Mouse (Mus musculus) limb, embryonic 10.5 days (tissue): ENCODE measurements around the gene 4922502D21Rik. TPM values are rescaled to one million over a fixed set of nuclear protein-coding genes. Genes with fewer than 3 reads are reported as not detected.

Experiments
- DNase-seq: peaks from one replicate; pipeline ENCODE4 v3.0.0-alpha.2; 2017; ENCODE audit warnings: low spot score
- H3K27ac ChIP-seq: fragments of 300-500 bp; sonication (generic); 2 replicates; pipeline ENCODE4 v1.5.1; 2016; ENCODE audit warnings: mild to moderate bottlenecking
- H3K27me3 ChIP-seq: fragments of 300-500 bp; sonication (generic); 2 replicates; pipeline ENCODE4 v1.6.1; 2016; ENCODE audit warnings: low read depth, mild to moderate bottlenecking; ENCODE audit not compliant: poor library complexity, severe bottlenecking
- H3K36me3 ChIP-seq: fragments of 300-500 bp; sonication (generic); 2 replicates; pipeline ENCODE4 v1.6.1; 2016; ENCODE audit warnings: mild to moderate bottlenecking, moderate library complexity
- H3K4me1 ChIP-seq: fragments of 300-500 bp; sonication (generic); 2 replicates; pipeline ENCODE4 v1.6.1; 2016
- H3K4me3 ChIP-seq: fragments of 300-500 bp; sonication (generic); 2 replicates; pipeline ENCODE4 v1.5.1; 2016; ENCODE audit warnings: mild to moderate bottlenecking, moderate library complexity
- H3K9me3 ChIP-seq: fragments of 300-500 bp; sonication (generic); replicated peaks from 2 replicates; pipeline ENCODE4 v1.6.1; 2016; ENCODE audit warnings: mild to moderate bottlenecking
- WGBS: fragments of 180-500 bp; shearing (Covaris S2); methylation state at CpG from one replicate; pipeline ENCODE4 v1.1.7; 2016; 5-methylcytosine and 5-hydroxymethylcytosine counted together
- polyA plus RNA-seq: library from polyadenylated mRNA; unstranded; fragments of >200 nt; fragmentation: Nextera tagmentation; extraction: Ambion mirVana; gene quantifications from 2 replicates; pipeline ENCODE4 v1.2.1, GENCODE M21; 2016

Gene 4922502D21Rik
- polyA plus RNA-seq, 1 experiment from 2014 or later, result not detected

- WGBS, result 81% methylated on average over 1 of the region's 1 CpGs
- no peak overlapping the region for H3K4me3 ChIP-seq
- no peaks in the 10 kb centered on the region for H3K4me1 ChIP-seq
- no peaks in the 10 kb centered on the region for H3K36me3 ChIP-seq
- DNase-seq, result no peak
- no peak overlapping the region for H3K27ac ChIP-seq
- H3K27me3 ChIP-seq, result no peaks in the 10 kb centered on the region
- no peaks in the 10 kb centered on the region for H3K9me3 ChIP-seq
Measured at GRCm38 (mm10) chr6:129337751-129338150, 6.2 kb upstream of the 4922502D21Rik start.

DNA sequence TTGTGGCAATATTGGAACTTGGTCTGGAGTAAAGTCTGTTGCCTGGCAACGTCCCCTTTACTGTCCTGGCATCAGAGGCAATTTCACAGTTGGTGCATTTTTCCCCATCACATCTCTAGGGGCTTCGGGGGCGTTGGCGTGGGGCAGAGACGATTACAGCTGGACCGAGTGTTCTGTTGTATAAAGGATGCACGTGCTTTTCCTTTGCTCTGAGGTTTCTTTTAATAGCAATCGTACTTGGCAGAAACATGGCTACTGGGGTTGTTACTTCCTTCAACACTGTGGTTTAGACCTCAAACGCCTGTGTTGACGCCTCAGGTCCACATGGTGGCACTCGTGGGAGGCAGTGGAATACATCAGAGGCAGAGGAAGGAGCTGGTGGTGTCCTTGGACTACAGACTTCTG lies 2.1 kb upstream of the 4922502D21Rik start:
- 41% methylated on average over 11 of the region's 11 CpGs for WGBS

DNA sequence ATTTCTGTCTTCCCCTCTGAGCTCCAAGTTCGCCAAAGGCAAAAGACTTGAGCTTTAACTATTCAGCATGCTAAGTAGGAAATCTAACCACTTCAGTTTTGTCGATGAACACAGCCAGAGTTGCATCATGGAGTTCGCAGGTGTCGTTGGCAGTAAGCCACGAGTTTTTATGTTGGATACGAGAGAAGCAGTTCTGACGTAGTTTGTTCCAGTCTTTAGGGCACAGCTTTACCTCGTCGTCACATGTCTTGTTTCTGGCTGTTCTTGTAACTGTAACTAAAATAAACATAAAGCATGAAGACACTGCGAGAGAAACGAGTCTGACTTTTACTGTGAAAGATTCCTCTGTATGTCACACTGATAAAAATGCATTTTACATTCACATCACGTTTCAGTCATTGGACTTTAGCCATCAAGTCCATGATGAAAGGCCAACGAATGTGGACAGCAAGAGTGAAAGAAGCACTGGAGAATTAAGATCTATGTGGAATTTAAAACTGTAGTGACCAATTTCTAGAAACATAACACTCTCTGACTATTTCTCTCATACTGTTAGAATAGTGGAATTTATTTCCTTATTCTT lies 4.9 kb downstream of the 4922502D21Rik start:
- 89% methylated on average over 13 of the region's 13 CpGs for WGBS
- no peak for DNase-seq
- no peaks in the 10 kb centered on the region for H3K36me3 ChIP-seq
- no peaks in the 10 kb centered on the region for H3K27me3 ChIP-seq
- H3K9me3 ChIP-seq, result no peaks in the 10 kb centered on the region
- H3K4me3 ChIP-seq, result no peak overlapping the region
- H3K4me1 ChIP-seq, result no peaks in the 10 kb centered on the region
- H3K27ac ChIP-seq, result no peak overlapping the region

More for the DNA sequence above, 2.1 kb upstream of the 4922502D21Rik start:
- Histone ChIP-seq H3K27ac (no peak overlapping the region), H3K9me3 (no peaks in the 10 kb centered on the region), H3K4me1 (no peaks in the 10 kb centered on the region), H3K36me3 (no peaks in the 10 kb centered on the region), H3K27me3 (no peaks in the 10 kb centered on the region), H3K4me3 (no peak overlapping the region)
- peak; percentile 33 for DNase-seq

- Histone ChIP-seq H3K4me1 (no peaks in the 10 kb centered on the region), H3K9me3 (no peaks in the 10 kb centered on the region), H3K4me3 (no peak overlapping the region), H3K27me3 (no peaks in the 10 kb centered on the region), H3K27ac (no peak overlapping the region), H3K36me3 (no peaks in the 10 kb centered on the region)
- no peak for DNase-seq
- WGBS, result 65% methylated on average over 1 of the region's 1 CpGs
Measured at GRCm38 (mm10) chr6:129326016-129326415, 5.6 kb downstream of the 4922502D21Rik start.

GRCm38 (mm10) chr6:129319331-129319730 lies 12.3 kb downstream of the 4922502D21Rik start:
- Histone ChIP-seq H3K27me3 (no peaks in the 10 kb centered on the region), H3K27ac (no peak overlapping the region), H3K4me1 (no peaks in the 10 kb centered on the region), H3K4me3 (no peak overlapping the region), H3K9me3 (no peaks in the 10 kb centered on the region), H3K36me3 (no peaks in the 10 kb centered on the region)
- no peak for DNase-seq
- WGBS, result 81% methylated on average over 4 of the region's 4 CpGs

GRCm38 (mm10) chr6:129318395-129318794 lies 13.2 kb downstream of the 4922502D21Rik start:
- DNase-seq, result no peak
- Histone ChIP-seq H3K27me3 (no peaks in the 10 kb centered on the region), H3K27ac (no peak overlapping the region), H3K36me3 (no peaks in the 10 kb centered on the region), H3K4me3 (no peak overlapping the region), H3K4me1 (no peaks in the 10 kb centered on the region), H3K9me3 (no peaks in the 10 kb centered on the region)
- 50% methylated on average over 1 of the region's 1 CpGs for whole genome bisulfite sequencing

- Histone ChIP-seq H3K9me3 (no peaks in the 10 kb centered on the region), H3K36me3 (no peaks in the 10 kb centered on the region), H3K27me3 (no peaks in the 10 kb centered on the region), H3K4me3 (no peak overlapping the region), H3K4me1 (no peaks in the 10 kb centered on the region), H3K27ac (no peak overlapping the region)
- DNase-seq, result no peak
- 72% methylated on average over 2 of the region's 2 CpGs for WGBS
Measured at GRCm38 (mm10) chr6:129316463-129316862, 15.1 kb downstream of the 4922502D21Rik start.

DNA sequence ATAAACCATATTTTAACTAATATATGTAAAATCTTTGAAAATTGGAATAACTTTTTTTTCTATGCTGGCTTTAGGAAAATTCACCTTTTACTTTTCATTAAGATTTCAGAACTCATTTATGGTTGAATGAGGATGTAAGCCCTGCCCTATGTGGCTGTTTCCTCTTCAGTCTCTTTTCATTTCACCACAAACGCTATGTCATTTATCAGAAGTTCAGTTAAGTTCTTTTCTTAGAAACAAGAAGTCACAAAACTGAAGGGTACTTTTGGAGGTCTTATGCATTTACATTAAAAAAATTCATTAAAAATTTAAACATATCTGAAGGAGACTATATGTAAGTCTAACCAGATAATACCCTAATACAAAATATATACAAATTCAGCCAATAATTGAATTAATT lies 15.9 kb downstream of the 4922502D21Rik start:
- 86% methylated on average over 1 of the region's 1 CpGs for WGBS
- DNase-seq, result no peak
- H3K27ac ChIP-seq, result no peak overlapping the region
- H3K27me3 ChIP-seq, result no peaks in the 10 kb centered on the region
- no peaks in the 10 kb centered on the region for H3K9me3 ChIP-seq
- no peaks in the 10 kb centered on the region for H3K4me1 ChIP-seq
- H3K36me3 ChIP-seq, result no peaks in the 10 kb centered on the region
- no peak overlapping the region for H3K4me3 ChIP-seq

DNA sequence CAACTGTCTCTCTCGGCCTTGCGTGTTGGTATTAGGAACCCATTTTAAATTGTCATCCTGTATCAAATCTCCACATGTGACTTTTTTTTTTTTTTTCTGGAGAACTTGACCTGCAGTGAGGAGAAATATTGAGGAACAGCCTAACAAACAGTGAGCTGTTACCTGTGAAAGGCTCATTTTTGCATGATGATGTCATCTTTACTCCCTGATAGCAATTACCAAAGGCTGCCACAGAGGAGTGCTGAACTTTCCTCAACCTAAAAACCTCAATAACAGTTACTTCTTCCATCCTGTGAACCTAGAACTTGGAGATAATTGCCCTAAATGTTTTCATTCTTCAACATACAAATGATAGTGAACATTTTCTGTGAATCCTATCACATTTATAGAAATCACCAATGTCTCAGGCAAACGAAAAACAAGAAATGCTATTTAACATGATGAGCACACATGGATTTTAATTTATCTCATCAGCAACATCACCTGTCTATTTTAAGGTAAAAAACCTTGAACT lies 16.9 kb downstream of the 4922502D21Rik start:
- Histone ChIP-seq H3K27ac (no peak overlapping the region), H3K9me3 (no peaks in the 10 kb centered on the region), H3K27me3 (no peaks in the 10 kb centered on the region), H3K4me3 (no peak overlapping the region), H3K36me3 (no peaks in the 10 kb centered on the region), H3K4me1 (no peaks in the 10 kb centered on the region)
- DNase-seq, result no peak
- WGBS, result 86% methylated on average over 3 of the region's 3 CpGs

GRCm38 (mm10) chr6:129312499-129312898 lies 19.1 kb downstream of the 4922502D21Rik start:
- Histone ChIP-seq H3K4me3 (no peak overlapping the region), H3K36me3 (no peaks in the 10 kb centered on the region), H3K9me3 (no peaks in the 10 kb centered on the region), H3K27me3 (no peaks in the 10 kb centered on the region), H3K27ac (no peak overlapping the region), H3K4me1 (no peaks in the 10 kb centered on the region)
- DNase-seq, result no peak
- 80% methylated on average over 3 of the region's 3 CpGs for WGBS

- DNase-seq, result no peak
- Histone ChIP-seq H3K9me3 (no peaks in the 10 kb centered on the region), H3K4me1 (no peaks in the 10 kb centered on the region), H3K4me3 (no peak overlapping the region), H3K27me3 (no peaks in the 10 kb centered on the region), H3K27ac (no peak overlapping the region), H3K36me3 (no peaks in the 10 kb centered on the region)
- WGBS, result 86% methylated on average over 1 of the region's 1 CpGs
Measured at GRCm38 (mm10) chr6:129304180-129304579, 27.4 kb downstream of the 4922502D21Rik start.

DNA sequence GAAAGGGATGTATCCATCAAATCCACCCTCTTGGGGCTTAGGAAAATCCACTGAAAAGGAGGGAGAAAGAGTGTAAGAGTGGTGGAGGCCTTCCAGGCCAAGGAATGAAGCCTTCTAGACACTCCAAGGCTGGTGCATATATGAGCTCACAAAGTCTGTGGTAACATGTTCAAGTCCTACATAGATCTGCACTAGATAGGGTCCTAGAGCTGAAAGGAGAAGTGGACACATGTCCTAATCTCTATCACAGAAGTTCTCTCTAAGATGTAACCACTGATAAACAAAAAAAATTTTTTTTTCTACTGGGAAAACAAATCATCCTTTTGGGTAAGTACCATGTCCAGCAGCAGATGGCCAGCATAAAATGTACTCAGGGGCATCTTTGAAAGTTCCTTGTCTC lies 42.9 kb downstream of the 4922502D21Rik start:
- Histone ChIP-seq H3K27ac (no peak overlapping the region), H3K27me3 (no peaks in the 10 kb centered on the region), H3K9me3 (no peaks in the 10 kb centered on the region), H3K36me3 (no peaks in the 10 kb centered on the region), H3K4me3 (no peak overlapping the region), H3K4me1 (no peaks in the 10 kb centered on the region)
- no peak for DNase-seq

- no peak overlapping the region for H3K27ac ChIP-seq
- no peaks in the 10 kb centered on the region for H3K4me1 ChIP-seq
- DNase-seq, result no peak
- no peaks in the 10 kb centered on the region for H3K27me3 ChIP-seq
- H3K36me3 ChIP-seq, result no peaks in the 10 kb centered on the region
- 78% methylated on average over 7 of the region's 7 CpGs for WGBS
- no peak overlapping the region for H3K4me3 ChIP-seq
- no peaks in the 10 kb centered on the region for H3K9me3 ChIP-seq
Measured at GRCm38 (mm10) chr6:129284384-129285104, 47.1 kb downstream of the 4922502D21Rik start.
